Mouse (Mus musculus): ENCODE results near the gene Ccng1.
"Not testable (repeated sequence)": the region's sequence is repeated elsewhere in the genome, so short reads cannot be mapped to it uniquely, and the experiment has no call there.

Ccng1 gene

GRCm38 (mm10) chr11:40718324-40718723, 36.8 kb downstream of the Ccng1 start:
- DNase-seq (ENCODE audit: low spot score) = no peak

- no peak for DNase-seq (ENCODE audit: low spot score)
These were observed 39.6 kb downstream of the Ccng1 start for GRCm38 (mm10) chr11:40715524-40715923.

DNA sequence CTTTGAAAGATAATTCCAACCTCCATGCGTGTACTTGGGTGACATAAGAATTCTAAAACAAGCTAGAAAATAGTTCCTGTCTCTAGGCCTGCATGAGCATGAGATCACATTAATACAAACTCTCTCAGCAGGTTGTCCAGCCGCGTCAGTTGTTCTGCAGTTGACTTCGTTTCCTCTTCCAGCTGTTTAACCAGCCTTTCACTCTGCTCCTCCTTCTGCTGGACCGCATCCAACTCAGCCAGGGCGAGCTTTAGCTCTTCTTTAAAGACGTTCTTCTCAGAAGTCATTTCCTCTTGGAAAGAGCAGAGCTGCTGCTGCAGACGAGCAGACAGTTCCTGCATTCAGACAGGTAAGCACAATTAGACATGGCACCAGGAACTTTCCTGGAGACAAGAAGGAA, 41.3 kb downstream of the Ccng1 start:
- DNase-seq (ENCODE audit: low spot score) = no peak

DNA sequence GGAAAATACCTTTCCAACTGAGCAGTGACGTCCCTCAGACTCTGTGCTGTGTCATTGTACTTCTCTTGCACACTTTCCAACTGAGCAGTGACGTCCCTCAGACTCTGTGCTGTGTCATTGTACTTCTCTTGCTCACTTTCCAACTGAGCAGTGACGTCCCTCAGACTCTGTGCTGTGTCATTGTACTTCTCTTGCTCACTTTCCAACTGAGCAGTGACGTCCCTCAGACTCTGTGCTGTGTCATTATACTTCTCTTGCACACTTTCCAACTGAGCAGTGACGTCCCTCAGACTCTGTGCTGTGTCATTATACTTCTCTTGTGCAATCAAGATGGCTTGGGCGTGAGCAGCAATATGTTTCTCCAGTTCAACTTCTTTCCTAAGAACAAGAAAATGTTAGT, 45.2 kb downstream of the Ccng1 start:
- DNase-seq (ENCODE audit: low spot score) = not testable (repeated sequence)

All from ovary, adult 18-20 months (tissue).